Mouse (Mus musculus) heart, adult 2 months (tissue): Measurements from ENCODE around the gene Nadsyn1.

Experiments used
- CTCF ChIP-seq: fragments of 200-600 bp; IDR thresholded peaks from 2 replicates; pipeline ENCODE4 v1.8.1; 2022; ENCODE audit warnings: antibody characterized with exemption, mild to moderate bottlenecking, moderate library complexity
- POLR2A ChIP-seq: fragments of 200-500 bp; IDR thresholded peaks from 2 replicates; pipeline ENCODE4 v1.6.1; 2011; ENCODE audit warnings: mild to moderate bottlenecking, low read depth, low read length, control low read depth; ENCODE audit not compliant: insufficient read depth

DNA sequence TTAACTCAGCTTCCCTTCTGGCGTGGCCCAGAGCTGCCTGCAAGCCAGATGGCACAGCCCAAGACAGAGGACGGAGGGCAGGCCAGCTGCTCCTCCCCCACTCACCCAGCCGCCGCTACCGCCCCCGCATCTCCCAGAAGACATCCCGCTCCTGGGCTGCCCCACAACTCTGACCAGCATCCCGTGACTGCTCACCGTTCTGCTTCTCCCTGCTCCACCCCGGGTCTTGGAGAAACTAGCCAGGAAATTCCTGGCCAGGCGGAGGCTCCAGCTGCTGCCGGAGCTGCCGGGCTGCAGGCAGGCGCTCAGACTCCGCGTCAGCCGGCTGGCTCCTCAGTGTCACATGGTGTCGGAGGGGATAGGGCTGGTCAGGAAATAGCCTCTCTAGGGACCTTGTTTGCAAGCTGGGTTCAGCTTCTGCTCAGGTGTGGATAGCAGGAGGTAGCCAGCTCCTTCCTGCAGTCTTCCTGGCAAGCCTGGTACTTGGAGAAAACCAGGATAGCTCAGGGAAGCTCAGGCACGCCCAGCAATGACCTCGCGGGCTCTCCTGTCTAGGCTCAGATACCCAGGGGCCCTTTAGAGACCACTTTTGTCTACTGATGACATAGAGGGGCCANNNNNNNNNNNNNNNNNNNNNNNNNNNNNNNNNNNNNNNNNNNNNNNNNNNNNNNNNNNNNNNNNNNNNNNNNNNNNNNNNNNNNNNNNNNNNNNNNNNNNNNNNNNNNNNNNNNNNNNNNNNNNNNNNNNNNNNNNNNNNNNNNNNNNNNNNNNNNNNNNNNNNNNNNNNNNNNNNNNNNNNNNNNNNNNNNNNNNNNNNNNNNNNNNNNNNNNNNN, 38.4 kb downstream of the Nadsyn1 start, which contains the start of gene Mrgpre:
- TF ChIP-seq CTCF: no peak
- TF ChIP-seq POLR2A: peak; percentile 61; the same call in 1 of the 2 replicates
